In genomic region chr10:83861574-83862190, GRCm38 (mm10) we compare ENCODE assay signal across 9 mouse cellular contexts.
DNase-seq lines count a peak whose midpoint lies in the region; ATAC-seq and TF ChIP-seq lines count a peak whose summit lies in the region.
"Had no signal": no experiment of that assay in that cellular context is flagged by ENCODE, and none has a peak within 500 bp of the region (broad histone marks: within the 10 kb centered on the region; RNA-seq: fewer than 3 reads in every experiment).

No protein-coding gene starts in this region.

- no peaks in the 10 kb centered on the region for H3K27me3 ChIP-seq in forebrain, embryonic 16.5 days (replicated peaks; ENCODE audit: control insufficient read depth, insufficient read depth, low read length)
- no peaks in the 10 kb centered on the region for H3K27me3 ChIP-seq in midbrain, embryonic 15.5 days (replicated peaks)
- H3K27me3 ChIP-seq: liver, embryonic 15.5 days had no signal

- peak; percentile 14 for DNase-seq in gastrocnemius, postnatal 25 days
- no peak for DNase-seq in gastrocnemius, postnatal 10 days
- DNase-seq in lung, adult 18-20 months, result peak; percentile 9 to 11
- DNase-seq in lung, adult 2 months, result no peak
- no peak for DNase-seq in retina, embryonic 14.5 days (ENCODE audit: low spot score)
- no peak for DNase-seq in adipocyte (ENCODE audit: low spot score)

- no peak for TF ChIP-seq CTCF in lung, adult 2 months (IDR thresholded peaks at IDR 0.05; ENCODE audit: insufficient read depth, low read length)

- H3K4me2 ChIP-seq in forebrain, embryonic 16.5 days (ENCODE audit: low read length), result no peak overlapping the region
- no peak overlapping the region for H3K4me2 ChIP-seq in midbrain, embryonic 15.5 days
- H3K4me2 ChIP-seq: liver, embryonic 15.5 days had no signal

- H3K36me3 ChIP-seq in forebrain, embryonic 16.5 days (ENCODE audit: control insufficient read depth, insufficient read depth), result no peaks in the 10 kb centered on the region
- H3K36me3 ChIP-seq in midbrain, embryonic 15.5 days (replicated peaks), result no peaks in the 10 kb centered on the region
- H3K36me3 ChIP-seq: liver, embryonic 15.5 days had no signal

- 53% methylated on average over 5 of the region's 5 CpGs for WGBS in lung, adult 2 months
- WGBS in forebrain, embryonic 16.5 days, result 26% methylated on average over 5 of the region's 5 CpGs
- WGBS in midbrain, embryonic 15.5 days, result 34% methylated on average over 5 of the region's 5 CpGs

- H3K27ac ChIP-seq in forebrain, embryonic 16.5 days (ENCODE audit: low read length), result no peak overlapping the region
- H3K27ac ChIP-seq in midbrain, embryonic 15.5 days, result no peak overlapping the region
- H3K27ac ChIP-seq: liver, embryonic 15.5 days had no signal

- H3K4me3 ChIP-seq in lung, adult 2 months (replicated peaks; ENCODE audit: extremely low read depth, low read depth, low read length), result no peak overlapping the region
- H3K4me3 ChIP-seq in forebrain, embryonic 16.5 days (replicated peaks; ENCODE audit: low read length), result no peak overlapping the region
- H3K4me3 ChIP-seq in midbrain, embryonic 15.5 days, result no peak overlapping the region
- H3K4me3 ChIP-seq: liver, embryonic 15.5 days had no signal

- no peak for TF ChIP-seq POLR2A in lung, adult 2 months (IDR thresholded peaks at IDR 0.05; ENCODE audit: borderline replicate concordance, extremely low read depth, low read depth, low read length)

- H3K9me3 ChIP-seq in forebrain, embryonic 16.5 days (ENCODE audit: control insufficient read depth, low read length), result 0 out of 2 replicates have a peak, but pooled peaks cover 2% of the 10 kb centered on the region
- no peaks in the 10 kb centered on the region for H3K9me3 ChIP-seq in midbrain, embryonic 15.5 days
- H3K9me3 ChIP-seq: liver, embryonic 15.5 days had no signal

- H3K4me1 ChIP-seq in lung, adult 2 months (ENCODE audit: control insufficient read depth, insufficient read depth, low read length), result peaks cover 15% of the 10 kb centered on the region
- peaks cover 3% of the 10 kb centered on the region; the same call in 1 of the 2 replicates for H3K4me1 ChIP-seq in forebrain, embryonic 16.5 days (replicated peaks; ENCODE audit: control insufficient read depth, insufficient read depth, low read length)
- H3K4me1 ChIP-seq in midbrain, embryonic 15.5 days, result no peaks in the 10 kb centered on the region
- H3K4me1 ChIP-seq: liver, embryonic 15.5 days had no signal

- no peak overlapping the region for H3K9ac ChIP-seq in forebrain, embryonic 16.5 days (replicated peaks; ENCODE audit: low read depth, low read length)
- no peak overlapping the region for H3K9ac ChIP-seq in midbrain, embryonic 15.5 days
- H3K9ac ChIP-seq: liver, embryonic 15.5 days had no signal

- peak; percentile 64; the same call in 1 of the 2 replicates for ATAC-seq in forebrain, embryonic 16.5 days
- ATAC-seq in midbrain, embryonic 15.5 days (replicated peaks), result peak; percentile 71

Comparison
In these comparisons a context has a peak if more than half of its experiments do, and no peak if none do; other contexts are left out.
1. DNase-seq: peak in gastrocnemius, postnatal 25 days (single experiment) and lung, adult 18-20 months (2 of 2); none in gastrocnemius, postnatal 10 days (single experiment), lung, adult 2 months (single experiment), retina, embryonic 14.5 days (single experiment) and adipocyte (single experiment).